Mouse (Mus musculus): Measurements from ENCODE around the gene Nwd2.

Gene Nwd2

DNA sequence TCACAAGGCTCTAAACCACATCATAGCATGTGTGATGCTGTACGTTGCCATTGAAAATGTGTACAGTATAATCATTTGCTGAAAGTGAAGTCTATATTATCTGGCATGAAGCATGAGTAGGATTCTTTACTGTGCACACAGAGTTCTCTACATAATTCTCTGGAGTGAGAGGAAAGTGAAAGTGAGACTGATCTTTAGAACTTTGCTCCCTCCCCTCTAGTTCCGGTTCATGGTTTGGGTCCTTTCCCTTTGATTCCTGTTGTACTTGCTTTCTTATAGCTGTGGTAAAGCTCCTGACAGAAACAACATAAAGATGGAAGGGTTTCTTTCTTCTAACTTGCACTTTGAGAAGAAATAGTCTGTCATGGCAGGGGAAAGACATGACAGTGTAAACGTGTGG lies 107.0 kb downstream of the Nwd2 start:
- no peak for DNase-seq (ENCODE audit: low spot score)

DNA sequence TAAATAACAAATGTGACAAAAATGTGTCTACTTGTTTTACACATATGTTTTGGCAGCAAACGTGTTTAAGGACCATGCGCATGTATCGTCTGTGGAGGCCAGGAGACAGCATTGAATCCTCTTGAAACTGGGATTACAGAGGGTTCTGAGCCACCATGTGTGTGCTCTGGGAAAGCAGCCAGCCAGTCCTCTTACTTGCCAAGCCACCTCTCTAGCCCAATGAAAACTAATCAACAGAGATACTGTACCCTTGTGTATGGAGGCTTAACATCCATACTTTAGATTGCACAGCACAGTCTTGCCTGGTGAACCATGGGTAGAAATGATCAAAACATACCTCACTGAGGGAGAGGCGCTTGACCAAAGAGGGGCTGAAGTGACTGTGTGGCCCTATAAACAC lies 117.0 kb downstream of the Nwd2 start:
- no peak for DNase-seq (ENCODE audit: low spot score)

DNA sequence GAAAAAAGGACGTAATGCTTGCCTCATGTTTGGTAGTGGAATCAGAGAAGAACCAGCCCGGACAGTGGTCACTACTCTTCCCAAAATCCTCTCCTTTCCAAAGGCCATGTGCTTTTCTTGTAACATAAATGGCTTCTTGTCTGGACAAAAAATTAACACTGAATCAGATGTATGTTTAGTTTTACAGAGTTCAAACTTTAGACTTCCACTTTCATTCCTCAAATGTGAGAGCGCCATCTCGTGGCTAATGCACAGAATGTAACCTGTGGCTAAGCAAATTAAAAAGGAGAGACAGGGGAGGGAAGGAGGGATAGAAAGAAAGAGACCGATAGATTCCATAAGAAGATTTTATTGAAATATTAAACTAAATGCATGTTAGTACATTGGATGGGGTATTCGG lies 117.8 kb downstream of the Nwd2 start:
- peak; percentile 52 for DNase-seq (ENCODE audit: low spot score)

DNA sequence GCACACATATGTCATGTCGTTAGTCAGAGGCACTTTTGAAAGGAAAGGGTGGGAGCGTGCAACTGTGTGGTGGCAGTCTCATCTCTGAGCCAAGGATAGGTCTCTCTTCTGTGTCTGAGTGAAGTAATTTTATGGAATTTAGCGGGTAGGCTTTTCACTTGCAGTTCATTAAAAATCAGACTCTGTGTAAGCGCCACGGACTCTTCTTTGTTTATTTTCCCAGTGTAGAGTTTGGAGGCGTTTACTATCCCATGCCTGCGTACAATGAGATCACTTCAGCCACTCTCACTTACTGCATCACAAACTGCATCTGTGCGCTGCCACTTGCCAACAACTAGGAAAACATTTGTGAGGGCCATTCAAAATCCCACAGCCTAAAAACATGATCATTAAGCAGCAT lies 118.6 kb downstream of the Nwd2 start:
- DNase-seq (ENCODE audit: low spot score): no peak

DNA sequence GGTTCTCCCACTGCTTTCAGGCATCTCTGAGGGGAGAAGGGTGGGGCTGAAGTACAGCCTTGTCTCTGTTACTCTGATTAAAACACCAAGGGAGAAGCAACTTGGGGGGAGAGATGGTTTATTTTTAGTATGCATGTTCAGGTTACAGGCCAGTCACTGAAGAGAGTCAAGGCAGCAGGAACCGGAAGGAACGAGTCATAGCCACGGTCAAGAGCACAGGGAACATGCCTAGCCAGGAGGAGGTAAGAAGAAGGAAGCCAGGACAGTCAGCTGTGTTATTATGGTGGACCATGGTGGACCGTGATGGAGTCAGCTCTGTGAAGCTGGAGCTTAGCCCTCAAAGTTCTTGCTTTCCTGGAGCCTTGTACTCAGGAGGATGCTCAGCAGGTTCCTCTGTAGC lies 119.3 kb downstream of the Nwd2 start:
- DNase-seq (ENCODE audit: low spot score): no peak

DNA sequence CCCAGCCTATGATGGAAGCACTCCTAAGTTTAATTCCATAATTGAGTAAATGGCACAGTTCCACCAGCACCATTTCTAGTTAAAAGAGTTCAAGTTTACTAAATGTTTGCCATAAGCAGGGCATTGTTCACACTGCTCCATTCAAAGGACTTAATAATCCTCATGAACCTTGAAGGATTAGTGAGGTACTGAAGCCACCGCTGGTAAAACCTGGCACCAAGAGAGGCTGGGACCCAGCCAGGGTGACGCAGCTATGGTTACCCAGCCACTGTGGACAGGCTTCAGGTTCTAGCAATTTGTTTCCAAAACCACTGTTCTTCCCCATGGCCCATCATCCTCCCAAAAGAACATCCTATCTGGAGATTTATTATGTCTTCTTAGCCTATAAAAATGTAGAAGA lies 124.1 kb downstream of the Nwd2 start:
- DNase-seq (ENCODE audit: low spot score): no peak

DNA sequence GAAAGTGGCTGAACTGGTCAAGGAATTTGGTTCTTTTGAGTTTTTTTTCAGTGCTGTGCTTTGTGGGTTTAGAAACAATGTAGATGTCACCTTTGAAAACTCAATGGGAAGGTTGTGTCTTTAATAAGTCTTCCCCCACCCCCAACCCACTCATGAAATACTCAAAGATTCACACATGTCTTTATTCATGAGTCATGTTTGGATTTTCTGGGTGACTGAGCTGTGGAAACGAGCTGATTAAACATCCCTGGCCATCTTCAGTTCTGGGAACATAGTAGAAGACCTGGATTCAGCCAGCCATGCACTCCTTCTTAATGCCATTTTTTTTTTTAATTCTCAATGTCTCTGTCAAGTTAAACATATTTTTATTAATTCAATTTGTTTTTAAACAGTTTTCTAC lies 124.7 kb downstream of the Nwd2 start:
- no peak for DNase-seq (ENCODE audit: low spot score)

DNA sequence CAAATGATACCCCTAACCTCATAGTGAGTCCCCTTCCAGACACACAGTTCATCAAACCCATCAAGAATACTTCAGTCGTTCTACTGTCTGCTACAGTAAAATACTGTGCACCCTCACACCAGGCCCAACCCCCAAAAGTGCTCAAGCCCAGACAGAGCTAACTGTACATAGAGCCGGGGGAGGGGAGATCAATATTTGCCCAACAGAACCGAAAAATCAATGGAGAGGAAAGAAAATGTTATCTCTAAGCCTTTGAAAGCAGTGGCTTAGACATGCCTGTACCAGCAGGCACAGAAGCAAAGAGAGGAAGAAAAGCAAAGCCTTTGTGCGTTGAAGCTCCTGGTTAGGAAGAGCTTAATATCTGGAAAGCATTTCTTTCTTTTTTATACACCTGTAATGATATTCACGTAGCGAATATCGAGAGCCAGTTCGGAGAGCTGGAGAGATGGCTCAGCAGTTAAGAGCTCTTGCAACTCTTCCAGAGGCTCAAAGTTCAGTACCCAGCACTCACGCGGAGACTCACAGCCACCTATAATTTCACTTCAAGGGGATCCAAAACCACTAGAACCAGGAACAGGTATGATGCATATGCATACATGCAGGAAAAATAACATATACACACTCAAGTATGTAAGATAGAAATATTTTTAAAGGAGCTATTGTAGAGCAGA lies 139.4 kb downstream of the Nwd2 start:
- DNase-seq (ENCODE audit: low spot score): no peak

DNA sequence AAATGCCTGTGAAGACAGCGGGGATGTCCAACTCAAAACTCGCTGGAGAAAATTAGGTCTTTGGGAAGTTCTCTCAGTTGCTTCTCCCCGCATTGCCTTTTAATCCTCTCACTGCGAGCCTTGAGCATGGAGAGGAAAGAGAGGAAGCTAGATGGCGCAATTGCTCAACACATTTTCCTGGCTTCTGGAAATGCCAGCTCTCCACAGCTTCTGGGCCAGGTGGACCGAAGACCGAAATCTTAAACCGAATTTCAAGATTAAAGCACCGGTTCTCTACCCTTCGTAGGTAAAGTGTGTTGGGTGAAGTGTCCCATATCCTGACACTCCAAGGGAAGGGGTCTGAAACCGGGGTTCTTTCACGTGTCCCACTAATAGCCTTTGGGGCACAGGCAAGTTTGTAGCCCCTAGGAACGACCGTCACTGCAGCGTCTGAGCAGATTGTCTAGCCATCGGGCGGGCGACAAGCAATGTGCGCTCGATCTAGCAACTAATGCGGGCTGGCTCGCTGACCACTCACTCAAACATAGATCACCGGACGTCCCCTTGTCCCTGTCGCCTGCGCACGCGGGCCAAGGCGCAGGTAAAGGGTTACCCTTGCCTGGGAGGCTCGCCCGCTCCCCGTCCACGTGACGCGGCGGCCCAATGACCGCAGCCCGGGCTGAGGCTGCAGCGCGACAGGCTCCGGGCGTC lies 163.1 kb downstream of the Nwd2 start, which contains the start of gene 0610040J01Rik:
0610040J01Rik (plus strand) TSS at position 545 of the 690 bp plus-strand sequence.
- DNase-seq (ENCODE audit: low spot score): peak; percentile 60

DNA sequence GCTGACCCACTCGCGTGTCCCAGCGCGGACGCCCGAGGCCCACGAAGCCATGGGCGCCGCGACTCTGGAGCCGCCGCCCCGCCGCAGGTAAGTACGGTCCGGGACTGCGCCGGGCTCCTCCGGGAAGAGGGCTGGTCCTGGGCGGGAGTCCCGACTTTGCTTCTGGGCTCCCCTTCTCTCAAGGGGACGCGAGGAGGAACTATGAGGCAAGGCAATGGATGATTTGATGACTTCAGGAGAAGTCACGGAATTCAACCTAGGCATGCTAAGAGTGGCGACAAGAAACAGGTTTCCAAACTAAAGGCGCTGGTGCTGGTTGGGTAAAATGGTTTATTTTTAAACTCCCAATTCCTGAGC lies 163.6 kb downstream of the Nwd2 start:
- DNase-seq (ENCODE audit: low spot score): no peak

DNA sequence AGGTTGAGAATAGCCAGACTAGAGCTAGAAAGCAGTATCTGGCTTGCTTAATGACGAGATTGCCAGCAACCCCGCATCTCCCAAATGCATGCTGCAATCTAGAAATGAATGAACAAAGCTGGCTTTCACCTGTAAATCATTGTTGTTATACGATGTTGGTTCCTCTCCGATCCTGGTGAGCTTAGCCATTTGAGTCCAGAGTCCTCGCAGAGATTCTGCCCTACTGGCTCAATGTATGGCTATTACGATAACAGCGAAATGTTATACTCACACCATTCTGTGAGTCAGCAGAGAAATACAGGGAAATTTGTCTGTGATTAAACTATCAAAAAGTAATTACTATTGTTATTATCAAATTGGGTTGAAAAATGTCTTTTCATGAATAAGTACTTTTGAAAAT lies 167.7 kb downstream of the Nwd2 start:
- DNase-seq (ENCODE audit: low spot score): no peak

DNA sequence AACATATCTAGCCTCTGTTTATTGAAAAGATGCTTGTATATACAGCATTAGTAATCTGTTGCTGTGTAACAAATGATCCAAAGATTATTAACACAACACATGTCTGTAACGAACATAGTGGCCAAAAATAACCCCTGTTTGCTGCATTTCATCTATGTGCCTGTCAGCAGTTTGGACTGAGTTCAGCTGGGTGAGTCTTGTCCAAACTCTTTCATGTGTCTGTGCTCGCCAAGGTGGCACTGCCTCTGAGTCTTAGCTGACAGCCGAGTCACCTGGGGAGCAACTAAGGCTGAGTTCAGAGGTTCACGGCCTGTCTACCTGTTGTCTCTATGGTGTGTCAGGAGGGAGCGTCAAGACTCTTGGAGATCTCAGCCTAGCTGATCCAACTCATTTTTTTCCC lies 168.4 kb downstream of the Nwd2 start:
- DNase-seq (ENCODE audit: low spot score): no peak

DNA sequence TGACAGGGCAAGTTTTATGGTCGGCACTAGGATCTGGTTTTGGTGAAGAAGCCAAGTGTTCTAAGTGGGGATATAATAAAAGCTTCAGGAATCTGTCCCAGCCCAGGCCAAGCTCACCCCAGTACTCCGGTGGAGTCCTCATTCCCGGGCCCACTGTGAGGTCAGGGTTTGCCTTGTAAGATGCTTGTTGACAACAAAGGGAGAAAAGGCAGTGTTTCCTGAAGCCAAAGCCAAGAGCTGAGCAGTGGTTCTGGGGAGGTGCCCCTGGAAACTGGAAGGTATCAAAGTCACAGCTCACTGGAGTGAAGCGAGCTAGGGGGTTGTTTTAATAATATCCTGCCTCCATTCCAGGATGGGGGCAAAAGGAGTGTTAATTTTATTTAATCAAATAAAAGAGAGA lies 170.1 kb downstream of the Nwd2 start:
- no peak for DNase-seq (ENCODE audit: low spot score)

DNA sequence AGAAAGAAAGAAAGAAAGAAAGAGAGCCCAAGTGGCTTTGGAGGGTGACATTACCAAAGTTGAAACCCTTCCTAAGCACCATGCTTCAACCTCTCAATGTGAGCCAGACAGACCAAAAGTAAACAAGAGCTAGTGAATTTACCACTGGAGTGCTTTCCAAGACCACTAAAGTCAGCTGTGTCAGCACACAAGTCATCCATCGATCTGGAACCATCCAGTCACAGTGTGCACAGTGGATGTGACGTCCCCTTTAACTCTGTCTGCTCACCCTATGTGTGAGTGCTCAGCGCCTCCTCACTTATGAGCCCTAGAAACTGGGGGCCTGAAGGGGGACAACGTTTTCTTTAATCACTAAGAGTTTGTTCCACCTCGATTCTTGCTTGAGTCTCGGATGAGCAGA lies 170.6 kb downstream of the Nwd2 start:
- DNase-seq (ENCODE audit: low spot score): no peak

DNA sequence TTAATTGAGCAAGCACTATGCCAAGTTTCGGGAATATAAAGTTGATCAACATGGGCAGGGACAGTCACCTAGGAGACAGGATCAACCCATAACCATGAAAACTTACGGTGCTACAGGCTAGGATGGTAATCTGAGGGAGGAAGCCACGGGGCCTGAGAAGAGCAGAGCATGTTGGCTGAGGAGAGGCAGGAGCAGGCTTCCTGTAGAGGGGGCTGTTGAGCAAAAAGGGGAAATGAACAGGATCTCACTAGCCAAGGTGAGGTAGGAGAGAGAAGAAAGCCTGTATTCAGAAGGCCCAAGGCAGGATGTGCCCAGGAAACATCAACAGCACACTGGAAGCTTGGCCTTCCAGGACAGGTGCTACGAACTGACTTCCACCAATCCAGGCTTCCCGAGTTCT lies 172.3 kb downstream of the Nwd2 start:
- no peak for DNase-seq (ENCODE audit: low spot score)

DNA sequence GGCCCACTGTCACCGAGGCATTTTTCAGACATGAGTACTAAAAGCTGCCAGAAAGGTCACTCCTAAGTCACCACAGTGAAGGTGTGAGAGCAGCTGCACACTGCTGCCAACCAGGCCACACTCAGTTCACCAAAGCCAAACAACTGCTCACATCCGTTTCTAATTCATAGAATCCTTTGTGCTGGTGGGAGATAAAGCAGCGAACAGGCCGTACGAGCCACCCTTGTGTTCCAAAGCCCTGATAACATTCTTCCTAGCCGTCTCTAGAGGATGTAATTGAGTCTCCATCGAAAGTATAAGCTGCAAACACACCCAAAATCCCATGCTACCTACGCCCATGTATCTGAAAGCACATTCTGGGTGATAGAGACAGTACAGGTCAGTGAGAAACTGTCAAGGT lies 173.0 kb downstream of the Nwd2 start:
- DNase-seq (ENCODE audit: low spot score): no peak

DNA sequence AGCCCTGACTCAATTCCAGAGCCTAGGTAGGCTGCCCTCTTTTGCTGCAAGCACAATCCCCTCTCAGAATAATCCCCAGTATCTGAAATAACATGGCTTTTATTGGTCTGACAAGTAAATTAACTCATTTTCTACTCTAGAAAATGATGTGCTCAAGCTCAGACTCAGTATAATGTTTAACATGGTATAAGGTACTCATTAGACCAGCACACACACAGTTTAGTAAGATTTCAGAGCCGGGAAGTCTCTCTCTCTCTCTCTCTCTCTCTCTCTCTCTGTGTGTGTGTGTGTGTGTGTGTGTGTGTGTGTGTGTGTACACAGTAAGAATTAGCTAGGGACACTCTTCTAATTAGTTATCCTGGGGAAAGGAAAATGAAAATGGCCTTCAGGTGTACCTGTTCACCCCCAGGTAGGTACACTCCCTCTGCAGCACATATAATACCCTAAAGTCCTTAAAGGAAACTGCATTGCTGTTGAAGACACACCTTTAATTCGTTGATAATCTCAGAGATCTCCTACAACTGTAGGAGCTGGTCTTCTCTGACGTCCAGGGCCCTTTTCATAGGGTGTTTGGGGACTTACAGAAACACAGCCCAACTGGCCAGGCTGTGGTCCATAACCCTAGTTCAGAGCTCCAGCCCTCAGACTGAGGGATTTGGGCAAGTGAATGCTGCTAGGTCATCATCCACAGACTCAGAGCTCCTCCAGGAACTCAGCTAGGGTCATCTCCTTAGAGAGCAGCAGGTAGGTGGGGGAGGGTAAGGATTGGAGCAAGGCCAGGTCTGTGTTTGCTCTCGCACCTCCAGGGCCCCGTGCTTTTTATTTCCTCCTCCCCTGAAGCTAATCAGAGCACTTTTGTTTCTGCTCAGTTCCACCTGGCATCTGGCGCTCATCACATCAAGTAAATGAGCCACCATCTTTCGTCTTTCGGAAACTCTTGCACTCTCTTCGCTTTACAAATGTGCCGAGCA lies 174.7 kb downstream of the Nwd2 start:
- peak; percentile 35 for DNase-seq (ENCODE audit: low spot score)

DNA sequence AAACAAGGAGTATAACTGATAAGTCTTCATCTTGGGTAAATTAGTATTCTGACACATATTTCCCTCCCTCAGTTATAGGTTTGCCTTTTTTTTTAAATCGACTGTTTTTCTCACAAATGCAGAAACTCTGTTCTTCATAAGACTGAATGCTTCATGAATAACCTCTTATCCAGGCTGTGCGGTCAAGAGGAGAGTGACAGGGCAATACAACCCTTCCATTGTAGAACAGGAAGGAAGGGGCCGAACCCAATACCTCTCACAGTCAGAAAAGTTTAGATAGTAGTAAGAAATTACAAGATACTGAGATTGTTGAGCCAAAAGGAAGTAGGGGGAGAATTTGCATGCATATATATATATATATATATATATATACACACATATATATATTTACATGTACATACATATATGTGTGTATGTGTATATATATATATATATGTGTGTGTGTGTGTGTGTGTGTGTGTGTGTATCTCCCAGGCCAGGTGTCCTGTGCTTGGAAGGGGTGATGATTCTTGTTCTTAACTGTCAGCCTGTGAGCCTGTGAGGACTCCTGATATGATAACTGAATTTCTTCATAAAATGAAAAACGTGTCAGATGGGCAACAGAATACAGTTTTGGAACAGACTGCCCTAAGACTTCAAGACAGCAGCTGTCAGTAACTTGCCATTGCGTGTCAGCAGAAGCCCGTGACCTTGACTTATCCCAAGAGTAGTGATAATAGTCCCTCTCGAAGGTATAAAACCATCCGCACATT lies 175.9 kb downstream of the Nwd2 start:
- DNase-seq (ENCODE audit: low spot score): no peak

DNA sequence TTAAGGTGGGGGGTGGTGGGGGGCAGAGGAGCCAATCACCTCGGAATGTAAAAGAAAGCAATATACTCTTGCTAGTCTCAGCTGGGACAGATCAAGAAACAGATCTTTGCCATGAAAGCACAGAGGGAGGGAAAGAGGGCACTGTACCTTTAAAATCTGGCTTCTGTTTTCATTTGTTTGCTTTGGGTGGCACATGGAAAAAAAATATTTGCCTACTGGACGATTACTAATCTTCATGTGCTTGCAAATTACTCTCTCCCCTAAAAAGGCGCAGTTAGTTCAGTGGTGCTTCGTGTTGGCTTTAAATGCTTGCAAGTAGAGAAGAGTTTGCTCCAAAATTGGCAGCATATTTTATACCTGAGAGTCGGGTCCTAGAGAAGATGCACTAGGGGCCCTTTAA lies 177.0 kb downstream of the Nwd2 start:
- no peak for DNase-seq (ENCODE audit: low spot score)

DNA sequence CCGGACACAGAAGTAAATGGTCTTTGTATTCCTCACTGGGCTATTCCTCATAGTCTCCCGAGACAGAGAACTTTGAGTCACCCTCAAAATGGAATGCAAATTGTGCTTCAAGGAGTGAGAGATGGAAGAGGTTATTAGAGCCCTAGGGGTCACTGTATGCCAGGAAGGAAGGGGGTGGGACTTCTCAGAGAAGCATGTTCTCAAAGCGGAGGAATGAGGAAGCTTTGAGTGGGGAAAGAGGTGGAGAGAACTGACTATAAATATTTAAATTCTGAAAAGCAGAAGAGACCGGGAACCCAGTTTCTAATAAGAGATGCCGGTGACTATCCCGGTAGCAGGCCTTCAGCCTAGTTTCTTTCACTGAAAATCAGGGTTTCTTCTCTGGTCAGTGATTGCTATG lies 178.1 kb downstream of the Nwd2 start:
- DNase-seq (ENCODE audit: low spot score): no peak

DNA sequence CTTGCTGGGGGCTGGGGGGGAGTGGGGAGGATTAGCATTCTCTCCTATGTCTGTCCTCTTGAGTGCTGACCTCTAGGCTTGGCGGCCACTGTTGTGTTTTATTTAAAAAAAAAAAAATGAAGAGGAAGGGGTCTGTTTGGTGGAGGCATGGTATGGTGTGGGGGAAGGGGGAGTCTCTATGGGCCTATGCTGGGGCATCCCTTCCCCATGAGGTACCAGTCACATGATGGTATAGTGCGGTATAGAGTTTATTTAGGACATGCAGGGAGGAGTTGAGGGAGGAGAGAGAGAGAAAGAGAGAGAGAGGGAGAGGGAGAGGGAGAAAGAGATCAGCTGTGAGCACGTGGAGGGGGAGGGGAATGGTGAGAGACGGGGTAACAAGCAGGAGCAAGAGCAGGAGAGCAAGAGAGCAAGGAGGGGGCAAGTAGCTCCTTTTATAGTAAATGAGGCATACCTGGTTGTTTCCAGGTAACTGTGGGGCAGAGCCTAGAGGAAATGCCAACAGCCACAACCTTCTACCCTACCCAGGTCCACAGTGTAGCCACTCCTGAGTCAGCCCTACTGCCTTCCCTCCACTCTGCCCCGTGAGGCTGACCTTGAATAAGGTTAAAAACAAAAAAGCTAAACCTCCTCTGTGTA lies 178.6 kb downstream of the Nwd2 start:
- DNase-seq (ENCODE audit: low spot score): no peak
